Mouse (Mus musculus): Measurements from ENCODE around the gene Hrasls. TPM values are rescaled to one million over a fixed set of nuclear protein-coding genes. Genes with fewer than 3 reads are reported as not detected.

Hrasls gene
- total RNA-seq (2014; rRNA removed; ENCODE audit: low replicate concordance): 0.19 and 0.31 TPM in 2 replicates
- 0.87 and 1.2 TPM in 2 replicates for polyA plus RNA-seq (2015; fragmentation: Nextera tagmentation; extraction: Ambion mirVana)

GRCm38 (mm10) chr16:29209605-29210411 is at the start of gene Hrasls:
Gene Hrasls, plus strand, starts transcription at chr16:29209695.
- Histone ChIP-seq H3K27ac (ENCODE audit: low read depth) (no peak within 1 kb of the TSS), H3K9ac (replicated peaks; ENCODE audit: low read depth, low read length) (peak within 1 kb of the TSS; percentile 46), H3K27me3 (ENCODE audit: control insufficient read depth, insufficient read depth, low read length) (peaks cover 15% of the 10 kb centered on the region), H3K4me3 (ENCODE audit: low read depth, low read length) (peak within 1 kb of the TSS; percentile 43), H3K9me3 (replicated peaks; ENCODE audit: control insufficient read depth, low read length) (no peaks in the 10 kb centered on the region), H3K4me1 (ENCODE audit: control insufficient read depth, insufficient read depth) (0 out of 2 replicates have a peak, but pooled peaks cover 3% of the 10 kb centered on the region), H3K36me3 (replicated peaks; ENCODE audit: control insufficient read depth, insufficient read depth, low read length) (no peaks in the 10 kb centered on the region), H3K4me2 (ENCODE audit: low read depth, low read length) (peak within 1 kb of the TSS; percentile 69)
- TF ChIP-seq CTCF (IDR thresholded peaks at IDR 0.05; ENCODE audit: low read depth) (no peak), EP300 (IDR thresholded peaks at IDR 0.05; ENCODE audit: low read depth) (no peak)
- DNase-seq (ENCODE audit: low spot score) (peak; percentile 17), ATAC-seq (ENCODE audit: insufficient read depth, low read depth) (peak; percentile 75)
- 2% methylated on average over 39 of the region's 39 CpGs for WGBS

DNA sequence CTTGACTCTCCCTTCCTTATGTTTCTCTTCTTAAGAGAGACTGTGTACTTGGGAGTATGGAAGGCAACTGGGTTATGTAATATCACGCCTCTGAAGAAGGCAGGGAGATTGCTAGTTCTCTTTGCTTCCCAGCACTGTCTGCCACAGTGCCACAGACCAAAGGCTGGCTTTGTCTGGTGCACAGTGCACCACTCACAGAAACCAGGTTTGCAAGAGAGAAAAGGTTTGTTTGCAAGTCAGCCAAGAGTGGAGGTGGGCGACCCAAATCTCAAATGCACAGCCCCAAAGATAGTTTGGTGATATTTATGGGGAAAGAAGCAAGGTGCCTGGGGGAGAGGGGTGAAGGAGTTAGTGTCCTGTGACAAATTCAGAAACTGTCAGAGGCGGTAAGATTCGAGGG is 47.2 kb upstream of the Hrasls start:
- Histone ChIP-seq H3K4me2 (ENCODE audit: low read depth, low read length) (no peak overlapping the region), H3K27me3 (ENCODE audit: control insufficient read depth, insufficient read depth, low read length) (no peaks in the 10 kb centered on the region), H3K9ac (replicated peaks; ENCODE audit: low read depth, low read length) (no peak overlapping the region), H3K36me3 (replicated peaks; ENCODE audit: control insufficient read depth, insufficient read depth, low read length) (no peaks in the 10 kb centered on the region), H3K27ac (ENCODE audit: low read depth) (no peak overlapping the region), H3K9me3 (replicated peaks; ENCODE audit: control insufficient read depth, low read length) (no peaks in the 10 kb centered on the region), H3K4me1 (ENCODE audit: control insufficient read depth, insufficient read depth) (no peaks in the 10 kb centered on the region), H3K4me3 (ENCODE audit: low read depth, low read length) (no peak overlapping the region)
- no peak for ATAC-seq (ENCODE audit: insufficient read depth, low read depth)
- 74% methylated on average over 4 of the region's 4 CpGs for WGBS
- TF ChIP-seq EP300 (IDR thresholded peaks at IDR 0.05; ENCODE audit: low read depth) (no peak), CTCF (IDR thresholded peaks at IDR 0.05; ENCODE audit: low read depth) (no peak)
- no peak for DNase-seq (ENCODE audit: low spot score)

DNA sequence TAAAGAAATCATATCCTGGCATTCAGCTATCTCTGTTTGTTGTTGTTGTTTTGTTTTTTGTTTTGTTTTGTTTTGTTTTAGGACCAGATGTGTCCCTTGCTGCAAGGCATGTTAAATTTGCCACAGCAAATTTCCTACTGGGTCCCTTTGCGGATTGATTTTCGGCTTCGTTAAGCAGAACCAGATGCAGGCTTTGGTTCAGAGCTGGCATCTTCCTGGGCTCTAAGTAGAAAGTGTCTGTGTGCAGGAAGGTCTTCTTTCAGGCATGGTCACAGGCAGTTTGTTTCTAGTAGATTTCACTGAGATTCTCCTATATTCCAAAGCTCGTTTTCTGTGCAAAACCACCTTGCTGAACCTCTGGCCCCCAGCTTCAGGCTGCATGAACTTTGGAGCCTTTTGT is 42.4 kb upstream of the Hrasls start:
- no peak overlapping the region for H3K4me2 ChIP-seq (ENCODE audit: low read depth, low read length)
- H3K4me3 ChIP-seq (ENCODE audit: low read depth, low read length): no peak overlapping the region
- TF ChIP-seq CTCF (IDR thresholded peaks at IDR 0.05; ENCODE audit: low read depth): no peak
- TF ChIP-seq EP300 (IDR thresholded peaks at IDR 0.05; ENCODE audit: low read depth): no peak
- H3K4me1 ChIP-seq (ENCODE audit: control insufficient read depth, insufficient read depth): no peaks in the 10 kb centered on the region
- ATAC-seq (ENCODE audit: insufficient read depth, low read depth): no peak
- H3K9ac ChIP-seq (replicated peaks; ENCODE audit: low read depth, low read length): no peak overlapping the region
- H3K27me3 ChIP-seq (ENCODE audit: control insufficient read depth, insufficient read depth, low read length): no peaks in the 10 kb centered on the region
- 84% methylated on average over 4 of the region's 4 CpGs for WGBS
- H3K36me3 ChIP-seq (replicated peaks; ENCODE audit: control insufficient read depth, insufficient read depth, low read length): no peaks in the 10 kb centered on the region
- H3K9me3 ChIP-seq (replicated peaks; ENCODE audit: control insufficient read depth, low read length): no peaks in the 10 kb centered on the region
- H3K27ac ChIP-seq (ENCODE audit: low read depth): no peak overlapping the region
- DNase-seq (ENCODE audit: low spot score): no peak

DNA sequence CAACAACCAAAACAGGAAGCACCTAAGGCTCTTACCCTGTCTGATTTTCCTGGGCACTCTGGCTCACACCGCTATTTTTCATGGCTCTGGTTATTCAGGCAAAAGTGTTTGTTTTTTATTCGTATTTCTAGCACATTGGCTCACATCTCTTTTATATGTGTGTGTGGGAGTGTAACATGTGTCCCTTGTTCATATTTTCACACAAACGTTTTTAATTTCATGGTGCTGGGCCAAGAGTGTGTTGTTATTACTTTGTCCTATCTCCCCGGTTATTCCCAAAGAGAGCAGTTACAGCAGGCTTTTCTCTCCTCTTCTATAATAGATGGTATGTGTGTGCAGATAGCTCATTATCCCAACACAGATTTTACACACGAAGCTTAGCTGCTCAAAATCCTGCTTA is 37.8 kb upstream of the Hrasls start:
- H3K4me2 ChIP-seq (ENCODE audit: low read depth, low read length): no peak overlapping the region
- TF ChIP-seq CTCF (IDR thresholded peaks at IDR 0.05; ENCODE audit: low read depth) (no peak), EP300 (IDR thresholded peaks at IDR 0.05; ENCODE audit: low read depth) (no peak)
- H3K27ac ChIP-seq (ENCODE audit: low read depth): no peak overlapping the region
- WGBS: 69% methylated on average over 5 of the region's 5 CpGs
- DNase-seq (ENCODE audit: low spot score) (no peak), ATAC-seq (ENCODE audit: insufficient read depth, low read depth) (no peak)
- no peaks in the 10 kb centered on the region for H3K9me3 ChIP-seq (replicated peaks; ENCODE audit: control insufficient read depth, low read length)
- H3K27me3 ChIP-seq (ENCODE audit: control insufficient read depth, insufficient read depth, low read length): no peaks in the 10 kb centered on the region
- no peaks in the 10 kb centered on the region for H3K4me1 ChIP-seq (ENCODE audit: control insufficient read depth, insufficient read depth)
- no peak overlapping the region for H3K9ac ChIP-seq (replicated peaks; ENCODE audit: low read depth, low read length)
- no peak overlapping the region for H3K4me3 ChIP-seq (ENCODE audit: low read depth, low read length)
- no peaks in the 10 kb centered on the region for H3K36me3 ChIP-seq (replicated peaks; ENCODE audit: control insufficient read depth, insufficient read depth, low read length)

- TF ChIP-seq EP300 (IDR thresholded peaks at IDR 0.05; ENCODE audit: low read depth): no peak
- TF ChIP-seq CTCF (IDR thresholded peaks at IDR 0.05; ENCODE audit: low read depth): no peak
- Histone ChIP-seq H3K4me1 (ENCODE audit: control insufficient read depth, insufficient read depth) (no peaks in the 10 kb centered on the region), H3K27me3 (ENCODE audit: control insufficient read depth, insufficient read depth, low read length) (no peaks in the 10 kb centered on the region), H3K9ac (replicated peaks; ENCODE audit: low read depth, low read length) (no peak overlapping the region), H3K36me3 (replicated peaks; ENCODE audit: control insufficient read depth, insufficient read depth, low read length) (no peaks in the 10 kb centered on the region), H3K4me3 (ENCODE audit: low read depth, low read length) (no peak overlapping the region), H3K9me3 (replicated peaks; ENCODE audit: control insufficient read depth, low read length) (no peaks in the 10 kb centered on the region), H3K4me2 (ENCODE audit: low read depth, low read length) (no peak overlapping the region), H3K27ac (ENCODE audit: low read depth) (no peak overlapping the region)
- 86% methylated on average over 2 of the region's 2 CpGs for WGBS
- no peak for DNase-seq (ENCODE audit: low spot score)
- no peak for ATAC-seq (ENCODE audit: insufficient read depth, low read depth)
Observed at GRCm38 (mm10) chr16:29173201-29173600, 36.3 kb upstream of the Hrasls start.

Measured in heart, postnatal 0 days (tissue).